In genomic region chr7:128854690-128855343, GRCm38 (mm10) we compare ENCODE assay signal across 12 mouse cellular contexts.
DNase-seq lines count a peak whose midpoint lies in the region; ATAC-seq and TF ChIP-seq lines count a peak whose summit lies in the region.
"Had no signal": no experiment of that assay in that cellular context is flagged by ENCODE, and none has a peak within 500 bp of the region (broad histone marks: within the 10 kb centered on the region; RNA-seq: fewer than 3 reads in every experiment).

No protein-coding gene starts in this region.

- 0 out of 2 replicates have a peak, but pooled peaks have one; percentile 46 for ATAC-seq in kidney, embryonic 15.5 days (replicated peaks; ENCODE audit: low FRiP score)
- ATAC-seq in liver, embryonic 13.5 days (ENCODE audit: low read depth) = peak; percentile 96

- H3K9me3 ChIP-seq in kidney, embryonic 15.5 days (replicated peaks) = no peaks in the 10 kb centered on the region
- no peaks in the 10 kb centered on the region for H3K9me3 ChIP-seq in liver, embryonic 13.5 days (replicated peaks)

- no peaks in the 10 kb centered on the region for H3K27me3 ChIP-seq in kidney, embryonic 15.5 days
- H3K27me3 ChIP-seq in kidney, adult 2 months (replicated peaks; ENCODE audit: control insufficient read depth, insufficient read depth, low read length) = no peaks in the 10 kb centered on the region
- no peaks in the 10 kb centered on the region for H3K27me3 ChIP-seq in liver, embryonic 13.5 days

- H3K4me3 ChIP-seq in kidney, embryonic 15.5 days (replicated peaks) = no peak overlapping the region
- H3K4me3 ChIP-seq in kidney, adult 2 months (ENCODE audit: insufficient read depth, low read depth, low read length) = no peak overlapping the region
- peak overlapping the region; percentile 38 for H3K4me3 ChIP-seq in liver, embryonic 13.5 days (replicated peaks)
- H3K4me3 ChIP-seq: hindbrain, embryonic 10.5 days had no signal

- no peak for TF ChIP-seq POLR2A in kidney, adult 2 months (IDR thresholded peaks at IDR 0.05; ENCODE audit: low read depth, low read length)
- no peak for TF ChIP-seq POLR2A in brain, embryonic 14.5 days (IDR thresholded peaks at IDR 0.05; ENCODE audit: borderline replicate concordance, extremely low read depth, insufficient read depth, insufficient read length, poor library complexity, severe bottlenecking)

- no peaks in the 10 kb centered on the region for H3K4me1 ChIP-seq in kidney, embryonic 15.5 days
- H3K4me1 ChIP-seq in kidney, adult 2 months (ENCODE audit: control insufficient read depth, insufficient read depth, low read length) = no peaks in the 10 kb centered on the region
- peaks cover 27% of the 10 kb centered on the region for H3K4me1 ChIP-seq in liver, embryonic 13.5 days (replicated peaks)
- H3K4me1 ChIP-seq: hindbrain, embryonic 10.5 days had no signal

- no peaks in the 10 kb centered on the region for H3K36me3 ChIP-seq in kidney, embryonic 15.5 days
- H3K36me3 ChIP-seq in kidney, adult 2 months (ENCODE audit: control insufficient read depth, insufficient read depth, low read length) = no peaks in the 10 kb centered on the region
- H3K36me3 ChIP-seq in liver, embryonic 13.5 days = no peaks in the 10 kb centered on the region
- H3K36me3 ChIP-seq: hindbrain, embryonic 10.5 days had no signal

- no peak overlapping the region for H3K4me2 ChIP-seq in kidney, embryonic 15.5 days
- H3K4me2 ChIP-seq in liver, embryonic 13.5 days = peak overlapping the region; percentile 57

- 70% methylated on average over 18 of the region's 18 CpGs for WGBS in kidney, embryonic 15.5 days
- 75% methylated on average over 18 of the region's 18 CpGs for whole genome bisulfite sequencing in kidney, adult 2 months
- WGBS in liver, embryonic 13.5 days (ENCODE audit: insufficient replicate concordance) = 29% methylated on average over 18 of the region's 18 CpGs

- DNase-seq in cerebellum, postnatal 25 days = peak; percentile 8 to 15
- no peak for DNase-seq in cerebellum, adult 18-20 months
- no peak for DNase-seq in kidney, adult 2 months
- DNase-seq in brain, embryonic 14.5 days (ENCODE audit: low read depth) = peak; percentile 81
- peak; percentile 88 for DNase-seq in liver, embryonic 13.5 days
- no peak for DNase-seq in frontal cortex, adult 2 months (ENCODE audit: extremely low spot score in 1 of 2, low spot score in 1 of 2)
- DNase-seq in neural tube, embryonic 10.5 days (ENCODE audit: extremely low spot score, low spot score) = no peak
- DNase-seq: adrenal gland, postnatal 10 days; kidney, postnatal 25 days; lung, postnatal 10 days had no signal

- no peak overlapping the region for H3K27ac ChIP-seq in kidney, embryonic 15.5 days
- H3K27ac ChIP-seq in kidney, adult 2 months (ENCODE audit: insufficient read depth, low read depth, low read length) = no peak overlapping the region
- peak overlapping the region; percentile 98 for H3K27ac ChIP-seq in liver, embryonic 13.5 days
- H3K27ac ChIP-seq: hindbrain, embryonic 10.5 days had no signal

- TF ChIP-seq CTCF in kidney, adult 2 months (conservative IDR thresholded peaks at IDR 0.05; ENCODE audit: insufficient read depth, insufficient read length, low read depth, low read length) = no peak
- no peak for TF ChIP-seq CTCF in brain, embryonic 14.5 days (IDR thresholded peaks at IDR 0.05; ENCODE audit: borderline replicate concordance, extremely low read depth, insufficient read depth, insufficient read length)

- no peak overlapping the region for H3K9ac ChIP-seq in kidney, embryonic 15.5 days
- peak overlapping the region; percentile 73 for H3K9ac ChIP-seq in liver, embryonic 13.5 days

Comparison
In these comparisons a context has a peak if more than half of its experiments do, and no peak if none do; other contexts are left out.
1. DNase-seq: peak in cerebellum, postnatal 25 days (2 of 2), brain, embryonic 14.5 days (single experiment) and liver, embryonic 13.5 days (single experiment); none in cerebellum, adult 18-20 months (0 of 2), kidney, adult 2 months (single experiment), frontal cortex, adult 2 months (0 of 2) and neural tube, embryonic 10.5 days (single experiment).